Mouse (Mus musculus) CD4-positive helper T cell, adult 2 months (primary cell): ENCODE measurements around the gene Rasl10b.

ENCODE experiments used
- DNase-seq: peaks from one replicate; pipeline ENCODE4 v3.0.0-alpha.2; 2012; ENCODE audit warnings: low read depth, missing footprints, low spot score

Rasl10b gene

GRCm38 (mm10) chr11:83462711-83463244 lies 53.8 kb downstream of the Rasl10b start, which contains the start of gene Mmp28:
Gene Mmp28, minus strand, starts transcription at chr11:83463071.
- DNase-seq: peak; percentile 9

GRCm38 (mm10) chr11:83465976-83466375 lies 57.0 kb downstream of the Rasl10b start:
- no peak for DNase-seq

GRCm38 (mm10) chr11:83467120-83467652 lies 58.2 kb downstream of the Rasl10b start:
- no peak for DNase-seq

- DNase-seq: no peak
These were observed 59.8 kb downstream of the Rasl10b start for GRCm38 (mm10) chr11:83468765-83469164.
